Mouse (Mus musculus): ENCODE results near the gene Myo5c. TPM values are rescaled to one million over a fixed set of nuclear protein-coding genes. Genes with fewer than 3 reads are reported as not detected.
A peak's percentile ranks its signal among the peaks of the same experiment; 100 is the strongest.

The Myo5c gene
- total RNA-seq, 2 experiments from 2014 or later = 0.59 to 0.81 TPM

DNA sequence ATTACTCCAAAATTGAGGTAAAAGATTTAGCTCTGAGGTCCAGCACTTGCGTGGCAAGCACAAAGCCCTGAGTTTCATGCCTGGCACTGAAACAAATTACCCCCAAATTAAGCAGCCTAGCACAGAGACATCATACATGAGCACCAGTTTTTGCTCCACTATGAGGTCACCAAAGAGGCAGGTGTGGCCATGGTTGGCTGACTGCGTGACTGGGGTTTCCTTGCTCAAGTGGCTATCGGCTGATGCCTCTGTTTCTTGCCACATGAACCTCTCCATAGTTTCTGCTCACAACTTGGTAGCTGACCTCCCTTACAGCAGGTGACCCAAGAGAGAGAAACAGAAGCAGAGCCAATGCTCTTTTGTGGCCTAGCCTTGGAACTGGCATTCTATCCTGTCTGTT lies 96.2 kb downstream of the Myo5c start:
- H3K4me3 ChIP-seq = no peak overlapping the region
- TF ChIP-seq CTCF (conservative IDR thresholded peaks at IDR 0.05) = no peak
- H3K27ac ChIP-seq = no peak overlapping the region
- no peak for DNase-seq (ENCODE audit: low spot score in 2 of 2)

- Histone ChIP-seq H3K4me3 (no peak overlapping the region), H3K27ac (0 out of 2 replicates have a peak overlapping the region, but pooled peaks have one; percentile 32)
- DNase-seq (ENCODE audit: low spot score in 2 of 2) = peak in 1 of 2 experiments; percentile 58
- TF ChIP-seq CTCF (conservative IDR thresholded peaks at IDR 0.05) = no peak
Observed at GRCm38 (mm10) chr9:75330821-75331220, 99.0 kb downstream of the Myo5c start.

GRCm38 (mm10) chr9:75334440-75334839 lies 102.6 kb downstream of the Myo5c start:
- H3K4me3 ChIP-seq = no peak overlapping the region
- TF ChIP-seq CTCF (conservative IDR thresholded peaks at IDR 0.05) = peak; percentile 38; the same call in 1 of the 2 replicates
- DNase-seq (ENCODE audit: low spot score in 2 of 2) = no peak
- no peak overlapping the region for H3K27ac ChIP-seq

GRCm38 (mm10) chr9:75338016-75338415 lies 106.2 kb downstream of the Myo5c start:
- TF ChIP-seq CTCF (conservative IDR thresholded peaks at IDR 0.05) = no peak
- DNase-seq (ENCODE audit: low spot score in 2 of 2) = peak; percentile 72 to 86
- no peak overlapping the region for H3K4me3 ChIP-seq
- H3K27ac ChIP-seq = peak overlapping the region; percentile 62; the same call in 1 of the 2 replicates

DNA sequence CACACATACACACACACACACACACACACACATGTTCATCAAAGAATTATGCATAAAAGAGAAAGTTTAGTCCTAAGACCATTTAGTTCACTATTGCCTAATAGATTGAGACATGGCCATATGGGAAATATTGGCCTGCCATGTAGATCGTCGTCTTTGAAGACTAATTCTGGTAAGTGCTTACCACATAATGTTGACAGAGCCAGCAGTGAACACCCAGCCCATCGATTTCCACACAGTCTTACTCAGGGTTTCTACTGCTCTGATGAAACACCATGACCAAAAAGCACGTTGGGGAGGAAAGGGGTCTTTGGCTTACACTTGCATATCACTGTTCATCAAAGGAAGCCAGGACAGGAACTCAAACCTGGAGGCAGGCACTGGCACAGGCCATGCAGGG lies 110.6 kb downstream of the Myo5c start:
- Histone ChIP-seq H3K4me3 (no peak overlapping the region), H3K27ac (no peak overlapping the region)
- no peak for DNase-seq (ENCODE audit: low spot score in 2 of 2)
- no peak for TF ChIP-seq CTCF (conservative IDR thresholded peaks at IDR 0.05)

- Histone ChIP-seq H3K4me3 (no peak within 1 kb of the TSS), H3K27ac (no peak within 1 kb of the TSS)
- TF ChIP-seq CTCF (conservative IDR thresholded peaks at IDR 0.05) = no peak
- no peak for DNase-seq (ENCODE audit: low spot score in 2 of 2)
Observed at GRCm38 (mm10) chr9:75347458-75347857, 115.6 kb downstream of the Myo5c start, which contains the start of gene Bcl2l10. Gene Bcl2l10 (plus strand): TSS chr9:75347758.

DNA sequence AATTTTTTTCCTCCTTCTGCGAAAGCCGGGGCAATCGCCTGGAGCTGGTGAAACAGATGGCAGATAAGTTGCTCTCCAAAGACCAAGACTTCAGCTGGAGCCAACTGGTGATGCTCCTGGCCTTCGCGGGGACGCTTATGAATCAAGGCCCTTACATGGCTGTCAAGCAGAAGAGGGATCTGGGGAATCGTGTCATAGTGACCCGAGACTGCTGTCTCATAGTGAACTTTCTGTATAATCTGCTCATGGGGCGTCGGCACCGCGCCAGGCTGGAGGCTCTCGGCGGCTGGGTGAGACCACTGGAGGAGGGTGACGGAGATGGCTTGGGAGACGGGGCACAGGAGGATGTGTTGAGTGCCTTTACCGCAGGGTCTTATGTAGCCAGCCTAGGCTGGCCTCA lies 116.2 kb downstream of the Myo5c start:
- no peak for DNase-seq (ENCODE audit: low spot score in 2 of 2)
- H3K4me3 ChIP-seq = no peak overlapping the region
- no peak overlapping the region for H3K27ac ChIP-seq
- TF ChIP-seq CTCF (conservative IDR thresholded peaks at IDR 0.05) = no peak

DNA sequence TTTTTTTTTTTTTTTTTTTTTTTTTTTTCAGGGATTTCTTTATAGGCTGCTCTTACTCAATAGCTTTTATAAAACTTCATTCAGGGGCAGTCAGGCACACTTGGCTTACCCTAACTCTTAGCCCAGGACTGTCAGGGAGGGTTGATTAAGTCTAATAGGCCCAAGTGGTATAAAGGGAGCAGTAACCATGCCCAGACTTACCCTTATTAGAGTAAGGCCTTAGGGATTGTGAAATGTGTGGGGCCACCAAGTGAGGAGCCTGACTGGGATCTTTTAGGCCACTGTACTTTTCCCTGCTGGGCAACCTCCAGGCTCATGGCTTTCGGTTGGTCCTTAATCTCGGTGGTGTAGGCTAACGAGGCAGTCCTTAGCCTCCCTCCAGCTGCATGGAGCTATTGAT lies 116.8 kb downstream of the Myo5c start:
- H3K4me3 ChIP-seq = no peak overlapping the region
- no peak for TF ChIP-seq CTCF (conservative IDR thresholded peaks at IDR 0.05)
- H3K27ac ChIP-seq = no peak overlapping the region
- no peak for DNase-seq (ENCODE audit: low spot score in 2 of 2)

DNA sequence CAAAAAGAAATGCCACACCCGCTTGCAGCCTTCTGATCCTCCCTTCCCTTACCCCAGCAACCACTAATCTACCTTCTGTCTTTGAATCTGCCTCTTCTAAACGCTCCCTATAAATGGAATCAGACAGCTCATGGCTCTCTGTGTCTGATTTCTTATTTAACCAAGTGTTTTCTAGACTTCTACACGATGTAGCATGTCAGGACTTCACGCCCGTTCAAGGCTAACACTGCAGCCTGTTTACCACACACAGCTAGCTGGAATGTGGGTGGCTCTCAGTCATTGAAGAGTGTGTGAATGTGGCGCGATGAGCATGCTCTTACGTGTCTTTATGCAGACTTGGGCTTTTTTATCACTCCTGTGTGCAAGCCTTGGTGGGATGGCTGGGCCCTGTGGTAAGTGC lies 121.3 kb downstream of the Myo5c start:
- DNase-seq (ENCODE audit: low spot score in 2 of 2) = no peak
- no peak for TF ChIP-seq CTCF (conservative IDR thresholded peaks at IDR 0.05)
- Histone ChIP-seq H3K27ac (no peak overlapping the region), H3K4me3 (no peak overlapping the region)

Other genes with a start within 250 kb of the Myo5c start
- 100 to 1,000 TPM; 163 to 170 TPM for gene Arpp19, start 194.4 kb upstream of the Myo5c start, total RNA-seq (2021)
- gene Myo5a, start 161.0 kb upstream of the Myo5c start, total RNA-seq (2021) = 100 to 1,000 TPM; 201 to 210 TPM
- gene Gnb5, start 74.3 kb downstream of the Myo5c start, total RNA-seq (2021) = 100 to 1,000 TPM; 125 to 127 TPM
- not detected for gene Bcl2l10, start 115.7 kb downstream of the Myo5c start, total RNA-seq (2021)
- gene Mapk6, start 178.0 kb downstream of the Myo5c start, total RNA-seq (2021) = 10 to 100 TPM; 23.5 to 24.8 TPM
- gene Leo1, start 209.5 kb downstream of the Myo5c start, total RNA-seq (2021) = 10 to 100 TPM; 24.1 to 24.3 TPM

All from layer of hippocampus, adult 2 months (tissue).